Mouse (Mus musculus): ENCODE measurements at regions not wholly inside any gene's neighbourhood (a gene's known extent, or its start where the extent isn't known, plus 50 kb on each side); places are given as distances from the start of the nearest gene placed in this dataset.

DNA sequence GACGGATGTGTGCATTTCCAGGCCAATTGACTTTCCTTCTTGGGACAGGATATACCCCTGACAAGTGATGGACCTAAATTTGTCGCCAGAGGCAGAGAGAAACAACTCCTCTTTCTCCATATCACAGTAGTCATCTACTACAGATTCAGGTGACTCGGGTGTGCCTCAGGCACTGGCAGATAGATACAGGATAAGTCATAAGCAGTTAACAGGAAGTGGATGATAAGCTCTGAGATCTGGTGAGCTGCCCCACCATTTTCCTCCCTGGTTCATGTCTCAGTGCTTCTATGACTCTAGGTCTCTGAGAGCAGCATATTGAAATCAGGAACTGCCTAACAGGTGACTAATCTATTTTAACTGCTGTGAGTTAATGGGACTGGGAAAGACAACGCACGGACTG is 73.4 kb upstream of the Ubl3 start:
- TF ChIP-seq CTCF (IDR thresholded peaks at IDR 0.05; ENCODE audit: control insufficient read depth, insufficient read depth, low read length): no peak
- TF ChIP-seq POLR2A (IDR thresholded peaks at IDR 0.05; ENCODE audit: borderline replicate concordance, control insufficient read depth, low read depth, low read length): no peak
